Mouse (Mus musculus) frontal cortex, adult 2 months (tissue): ENCODE measurements around the gene Raph1. TPM values are rescaled to one million over a fixed set of nuclear protein-coding genes. Genes with fewer than 3 reads are reported as not detected.

ENCODE experiments used
- DNase-seq, 2 experiments: peaks; one replicate each; pipeline ENCODE4 v3.0.0; 2022; ENCODE audit warnings: low spot score in 1 of 2; ENCODE audit errors: extremely low spot score in 1 of 2
- polyA plus RNA-seq: library from polyadenylated mRNA; depleted of rRNA; stranded (reverse); fragments of >200 nt; gene quantifications from 2 replicates; pipeline ENCODE4 v1.2.3, GENCODE M21; 2012; rRNA removed

Raph1 gene
- 16.0 and 19.7 TPM in 2 replicates for polyA plus RNA-seq

GRCm38 (mm10) chr1:60566631-60567311 lies at the start of gene Raph1:
TSS of gene Raph1 (minus strand) at chr1:60567104.
- DNase-seq = peak; percentile 17 to 71

DNA sequence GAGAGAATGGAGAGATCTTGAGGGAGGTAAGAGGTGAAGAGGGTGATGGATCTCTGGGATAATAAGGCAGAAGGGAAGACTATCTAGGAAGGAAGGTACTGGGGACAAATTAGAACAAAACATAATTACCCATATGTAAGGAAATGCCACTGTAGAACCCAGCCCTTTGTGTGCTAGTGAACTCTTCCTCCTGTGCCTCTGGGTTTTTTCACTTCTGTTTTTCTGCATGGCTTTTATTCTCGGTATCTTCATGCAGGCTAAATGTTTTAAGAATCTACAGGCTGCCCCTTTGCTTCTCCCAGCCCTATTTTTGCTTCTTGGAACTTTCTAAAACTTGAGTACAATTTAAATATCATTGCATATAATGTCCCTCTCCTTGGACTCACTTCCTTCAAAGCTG lies 48.8 kb upstream of the Raph1 start:
- no peak for DNase-seq

- peak in 1 of 2 experiments; percentile 20 for DNase-seq
Measured at GRCm38 (mm10) chr1:60614902-60615301, 48.0 kb upstream of the Raph1 start.

GRCm38 (mm10) chr1:60611968-60612367 lies 45.1 kb upstream of the Raph1 start:
- no peak for DNase-seq

DNA sequence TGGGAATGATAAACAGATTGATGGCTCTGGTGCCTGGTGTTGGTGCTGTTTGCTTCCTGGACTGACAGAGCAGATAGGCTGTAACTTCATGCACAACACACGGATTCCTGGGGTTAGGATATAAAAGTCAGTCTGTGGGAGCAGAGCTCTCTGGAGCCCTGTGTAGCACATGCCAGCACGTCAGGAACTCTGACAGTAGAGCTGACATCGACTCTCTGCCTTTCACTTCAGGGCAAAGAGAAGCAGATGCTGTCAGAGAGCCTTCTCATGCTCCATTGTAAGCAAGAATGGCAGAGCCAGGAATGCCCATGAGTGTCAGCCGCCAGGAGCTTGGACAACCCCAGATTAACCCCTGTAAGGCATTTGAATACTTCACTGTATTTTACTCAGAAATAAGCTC lies 43.7 kb upstream of the Raph1 start:
- no peak for DNase-seq

DNA sequence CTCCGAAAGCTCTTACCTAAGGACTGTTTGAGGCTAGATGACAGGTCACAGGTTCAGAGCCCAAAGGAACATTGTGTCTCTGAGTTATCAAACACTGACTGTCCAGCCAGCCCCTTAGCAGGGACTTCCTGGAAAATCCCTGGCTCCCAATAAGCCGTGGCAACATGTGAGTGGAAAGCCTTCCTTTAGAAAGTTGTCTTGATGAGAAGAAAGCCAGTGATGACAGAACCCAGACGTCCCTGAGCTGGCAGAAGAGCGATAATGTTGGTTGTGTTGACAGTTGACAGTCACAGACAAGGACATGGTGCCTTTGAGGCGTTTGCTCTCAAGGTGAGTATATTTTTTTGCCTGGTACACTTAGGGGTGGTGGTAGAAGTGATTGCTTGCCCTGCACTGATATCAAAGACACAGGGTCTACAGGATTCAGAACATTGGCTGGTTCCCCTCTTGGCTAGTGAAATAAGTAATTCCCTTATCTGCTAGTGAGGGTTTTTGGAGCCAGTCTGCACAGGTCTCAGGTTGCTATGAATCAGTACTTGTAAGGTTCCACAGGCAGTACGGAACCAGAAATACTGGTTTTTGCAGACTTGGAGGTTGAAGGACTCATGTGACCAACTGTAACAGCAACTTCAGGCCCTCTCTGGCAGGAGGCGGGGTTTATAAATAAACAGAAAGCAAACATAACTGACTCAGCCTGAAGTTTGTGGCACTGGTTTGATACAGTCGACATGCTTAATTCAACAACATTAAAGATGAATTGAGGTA lies 42.3 kb upstream of the Raph1 start:
- no peak for DNase-seq

GRCm38 (mm10) chr1:60604481-60605021 lies 37.6 kb upstream of the Raph1 start:
- no peak for DNase-seq

- no peak for DNase-seq
Measured at GRCm38 (mm10) chr1:60600682-60601081, 33.8 kb upstream of the Raph1 start.

- no peak for DNase-seq
Measured at GRCm38 (mm10) chr1:60599926-60600325, 33.0 kb upstream of the Raph1 start.

GRCm38 (mm10) chr1:60599013-60599701 lies 32.3 kb upstream of the Raph1 start:
- no peak for DNase-seq

DNA sequence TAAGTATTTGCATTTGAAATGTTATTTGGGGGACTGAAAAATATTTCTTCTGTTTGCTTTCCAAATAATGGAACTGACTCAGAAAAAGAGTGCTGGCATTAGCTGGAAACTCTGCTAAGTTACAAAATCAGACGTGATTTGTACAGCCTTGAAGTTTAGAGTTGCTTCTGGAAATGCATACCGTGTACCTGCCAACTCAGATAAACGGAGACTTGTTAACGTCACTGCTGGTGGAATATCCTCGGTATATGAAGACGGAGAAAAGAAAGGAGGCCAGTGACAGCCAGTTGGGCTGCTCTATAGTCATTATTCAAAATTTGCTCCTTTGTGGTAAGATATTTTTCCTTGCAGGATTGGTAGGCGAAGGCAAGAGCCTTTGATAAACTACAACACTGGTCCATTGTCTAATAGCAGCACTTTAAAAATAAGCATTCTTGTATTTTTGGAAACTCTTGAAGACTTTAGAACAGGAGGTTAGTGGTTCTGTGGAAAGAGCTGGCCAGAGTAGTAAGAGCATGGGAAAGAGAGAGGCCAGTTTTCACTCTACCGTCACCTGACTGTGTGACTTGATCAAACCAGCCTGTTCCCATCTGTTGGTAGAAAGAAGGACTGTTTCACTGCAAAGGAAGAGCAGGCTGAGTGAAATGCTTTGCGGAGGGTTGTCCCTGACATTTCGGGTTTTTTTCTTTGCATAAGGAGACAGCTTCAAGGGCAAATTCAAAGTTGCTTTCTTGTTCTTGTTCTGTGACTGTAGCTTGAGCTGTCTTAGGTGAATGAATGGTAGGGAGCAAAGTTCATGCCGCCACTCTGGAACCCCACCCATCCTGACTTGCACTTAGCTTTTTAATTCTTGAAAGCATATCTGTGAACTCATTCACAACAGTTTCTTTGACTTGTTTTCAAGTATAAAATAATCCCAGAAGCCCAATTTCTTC lies 29.7 kb upstream of the Raph1 start:
- no peak for DNase-seq

DNA sequence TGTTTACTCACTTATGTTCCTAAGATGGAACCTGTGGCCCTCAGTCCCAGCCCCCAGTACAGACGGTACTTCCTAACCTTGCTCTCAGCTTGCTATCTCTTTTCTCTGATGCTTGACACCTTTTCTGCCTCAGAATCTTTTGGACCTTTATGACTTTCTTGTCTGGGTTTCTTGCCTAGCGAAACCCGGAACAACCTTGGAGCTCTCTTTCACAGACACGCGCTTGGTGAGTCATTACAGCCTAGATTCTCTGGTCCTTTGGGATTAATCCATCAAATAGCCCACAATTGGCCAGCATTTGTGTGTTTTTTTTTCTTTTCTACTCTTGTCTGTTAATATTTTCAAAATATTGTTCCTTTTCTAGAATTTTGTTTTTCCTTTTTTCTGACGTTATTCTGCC lies 26.2 kb upstream of the Raph1 start:
- DNase-seq = no peak

- DNase-seq = no peak
Measured at GRCm38 (mm10) chr1:60588887-60589629, 22.2 kb upstream of the Raph1 start.

DNA sequence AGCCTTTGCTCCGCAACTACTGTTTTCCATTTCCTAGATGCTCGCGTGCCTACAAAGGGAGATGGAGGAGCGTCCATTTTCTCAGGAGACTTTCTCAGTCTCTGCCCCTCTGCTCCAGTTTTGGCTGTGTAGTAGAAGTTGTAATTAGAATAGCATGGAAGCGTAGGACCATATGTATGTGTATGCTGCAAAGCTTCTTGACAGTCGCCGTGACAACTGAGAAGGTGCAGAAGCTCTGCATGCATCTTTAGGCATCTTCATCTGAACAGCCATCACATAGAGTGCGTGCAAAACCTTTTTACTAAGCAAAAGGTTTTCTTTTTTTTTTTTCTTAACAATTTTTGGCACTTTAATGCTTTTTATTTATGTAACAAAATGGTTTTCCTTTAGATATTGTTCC lies 14.1 kb upstream of the Raph1 start:
- peak in 1 of 2 experiments; percentile 6 for DNase-seq

DNA sequence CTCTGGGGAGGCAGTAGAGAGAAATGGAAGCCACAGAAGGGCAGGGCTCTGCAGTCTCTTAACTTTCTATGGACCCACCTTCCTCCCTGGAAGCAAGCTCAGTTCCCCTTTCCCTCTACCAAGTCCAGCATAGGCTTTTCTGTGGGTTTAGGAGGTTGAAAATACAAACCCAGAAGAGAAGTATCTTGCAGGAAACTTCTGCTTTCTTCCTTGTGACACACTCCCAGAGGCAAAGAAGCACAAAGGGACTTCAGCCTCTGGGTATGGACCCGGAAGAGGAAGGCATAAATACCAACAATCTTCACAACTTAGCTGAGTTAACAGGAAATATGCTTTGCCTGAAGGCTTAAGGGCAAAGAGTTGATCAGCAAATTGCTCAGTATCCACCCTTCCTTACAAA lies 13.0 kb upstream of the Raph1 start:
- no peak for DNase-seq

DNA sequence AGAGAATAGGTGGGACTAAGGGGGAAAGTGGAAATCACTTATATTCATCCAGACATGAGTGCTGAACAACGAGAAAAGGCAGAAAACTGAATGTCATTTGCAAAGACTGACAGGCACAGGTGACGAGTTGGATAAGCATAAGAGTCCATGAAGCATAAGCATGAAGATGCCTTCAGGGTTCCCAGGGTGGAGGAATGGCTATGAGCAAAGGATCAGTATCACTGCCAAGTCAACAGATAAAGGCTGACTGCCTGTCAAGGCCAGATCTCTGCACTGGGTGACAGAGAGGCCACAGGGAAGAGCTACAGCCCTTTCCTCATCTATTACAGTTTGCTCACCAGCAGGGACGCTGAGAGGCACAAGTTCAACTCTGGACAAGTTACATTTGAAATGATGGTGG lies 5.8 kb upstream of the Raph1 start:
- no peak for DNase-seq

- no peak for DNase-seq
Measured at GRCm38 (mm10) chr1:60569741-60570140, 2.8 kb upstream of the Raph1 start.

- DNase-seq = no peak
Measured at GRCm38 (mm10) chr1:60569210-60569609, 2.3 kb upstream of the Raph1 start.

DNA sequence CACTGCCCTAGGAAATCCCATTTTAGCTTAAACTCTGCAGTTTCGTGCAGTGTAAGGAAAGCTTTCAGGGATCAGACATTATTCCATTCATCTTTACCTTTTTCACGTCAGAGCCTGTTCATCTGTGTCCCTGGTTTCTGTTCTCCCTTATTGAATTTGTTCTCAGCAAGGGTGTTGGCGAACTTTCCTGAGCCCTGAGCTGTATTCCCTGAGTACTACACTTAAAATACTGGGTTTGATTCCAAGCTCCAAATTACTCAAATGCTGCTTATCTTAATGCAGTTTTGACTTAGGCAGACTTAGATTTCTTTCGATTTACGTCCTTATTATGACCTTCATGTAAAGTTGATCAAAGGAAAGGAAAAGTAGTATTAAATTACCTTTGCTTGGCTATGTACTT lies 417 bp upstream of the Raph1 start:
- no peak for DNase-seq
